In the genomic region with DNA sequence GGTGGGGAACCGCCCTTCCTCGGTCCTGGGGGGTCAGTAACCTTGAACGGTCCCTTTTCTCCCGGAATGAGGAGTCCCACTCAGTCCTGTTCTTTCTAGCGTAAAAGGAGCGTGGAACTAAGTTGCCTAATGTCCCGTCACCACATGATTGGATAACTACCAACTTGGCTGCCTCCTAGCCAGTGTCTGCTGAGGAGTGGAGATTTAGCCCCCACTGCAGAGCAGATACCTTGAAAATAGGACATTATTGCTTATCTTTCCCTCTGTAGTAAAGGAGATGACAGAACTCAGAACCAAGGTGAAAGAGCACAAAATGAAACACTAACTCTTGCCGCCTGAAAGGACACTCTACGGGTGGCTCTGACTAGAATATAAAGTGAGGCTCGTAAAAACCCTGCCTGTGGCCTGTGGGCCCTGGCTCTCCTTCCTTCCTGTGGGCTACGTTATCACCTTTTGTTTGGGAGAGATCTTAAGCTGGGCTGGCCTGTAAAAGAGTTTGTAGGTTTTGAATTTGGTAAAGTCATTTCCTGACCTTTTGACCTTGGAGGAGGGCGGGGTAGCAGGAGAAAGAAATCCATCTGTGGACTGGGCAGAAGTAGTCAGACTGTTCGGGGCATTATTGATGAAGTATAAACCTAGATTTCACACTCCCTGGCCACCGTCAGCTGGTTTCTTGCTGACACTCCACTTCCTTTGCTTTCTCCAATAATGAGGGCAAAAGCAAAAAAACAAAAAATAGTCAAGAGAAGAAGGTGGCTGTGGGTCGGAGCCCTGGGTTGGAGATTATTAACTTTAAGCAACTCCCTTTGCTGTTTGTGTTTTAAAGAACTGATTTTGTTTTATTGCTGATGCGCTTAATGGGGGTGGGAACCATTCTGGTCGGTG, we compare ENCODE assay signal across 8 mouse cellular contexts.
A peak's percentile ranks its signal among the peaks of the same experiment; 100 is the strongest.
DNase-seq lines count a peak whose midpoint lies in the region; ATAC-seq lines count a peak whose summit lies in the region.

No protein-coding gene starts in this region.

- H3K36me3 ChIP-seq in lung, embryonic 15.5 days = no peaks in the 10 kb centered on the region
- H3K36me3 ChIP-seq in liver, embryonic 13.5 days = no peaks in the 10 kb centered on the region
- H3K36me3 ChIP-seq in forebrain, embryonic 14.5 days (ENCODE audit: control insufficient read depth, insufficient read depth, low read length) = no peaks in the 10 kb centered on the region

- H3K27ac ChIP-seq in lung, embryonic 15.5 days = peak overlapping the region; percentile 21; the same call in 1 of the 2 replicates
- H3K27ac ChIP-seq in liver, embryonic 13.5 days = peak overlapping the region; percentile 79
- no peak overlapping the region for H3K27ac ChIP-seq in forebrain, embryonic 14.5 days (ENCODE audit: low read depth, low read length)

- H3K4me2 ChIP-seq in lung, embryonic 15.5 days = no peak overlapping the region
- H3K4me2 ChIP-seq in liver, embryonic 13.5 days = peak overlapping the region; percentile 42
- H3K4me2 ChIP-seq in forebrain, embryonic 14.5 days (ENCODE audit: low read length) = no peak overlapping the region

- H3K4me3 ChIP-seq in lung, embryonic 15.5 days = no peak overlapping the region
- H3K4me3 ChIP-seq in liver, embryonic 13.5 days (replicated peaks) = 0 out of 2 replicates have a peak overlapping the region, but pooled peaks have one; percentile 1
- H3K4me3 ChIP-seq in forebrain, embryonic 14.5 days (ENCODE audit: low read depth, low read length) = no peak overlapping the region

- no peak for DNase-seq in lung, postnatal 4 days
- no peak for DNase-seq in liver, embryonic 13.5 days
- DNase-seq in ovary, adult 18-20 months (ENCODE audit: low spot score) = no peak
- DNase-seq in left cerebral cortex, adult 8-10 months (ENCODE audit: low spot score in 2 of 2) = no peak
- DNase-seq in forebrain, embryonic 14.5 days (ENCODE audit: low spot score) = no peak

- no peaks in the 10 kb centered on the region for H3K27me3 ChIP-seq in lung, embryonic 15.5 days
- no peaks in the 10 kb centered on the region for H3K27me3 ChIP-seq in liver, embryonic 13.5 days
- no peaks in the 10 kb centered on the region for H3K27me3 ChIP-seq in forebrain, embryonic 14.5 days (replicated peaks; ENCODE audit: control insufficient read depth, insufficient read depth, low read length)

- ATAC-seq in lung, embryonic 15.5 days (ENCODE audit: borderline replicate concordance, extremely low read depth, low FRiP score, low TSS enrichment) = peak; percentile 24; the same call in 1 of the 2 replicates
- peak; percentile 63 for ATAC-seq in common myeloid progenitor, adult 5-6 weeks (replicated peaks; ENCODE audit: low read depth, poor library complexity, severe bottlenecking)
- ATAC-seq in hematopoietic stem cell, adult 5-6 weeks (replicated peaks in 1 of 2; ENCODE audit: insufficient read depth in 1 of 2, low FRiP score in 2 of 2, low TSS enrichment in 1 of 2, low read depth in 1 of 2, poor library complexity in 2 of 2, severe bottlenecking in 2 of 2) = peak; percentile 34 to 68
- ATAC-seq in liver, embryonic 13.5 days (ENCODE audit: low read depth) = peak; percentile 37
- no peak for ATAC-seq in forebrain, embryonic 14.5 days

- 32% methylated on average over 17 of the region's 17 CpGs for WGBS in lung, embryonic 15.5 days
- 19% methylated on average over 17 of the region's 17 CpGs for WGBS in liver, embryonic 13.5 days (ENCODE audit: insufficient replicate concordance)
- WGBS in forebrain, embryonic 14.5 days = 36% methylated on average over 17 of the region's 17 CpGs

- H3K4me1 ChIP-seq in lung, embryonic 15.5 days = peaks cover 71% of the 10 kb centered on the region
- H3K4me1 ChIP-seq in liver, embryonic 13.5 days (replicated peaks) = peaks cover 83% of the 10 kb centered on the region
- H3K4me1 ChIP-seq in forebrain, embryonic 14.5 days (ENCODE audit: control insufficient read depth, insufficient read depth, low read length) = peaks cover 10% of the 10 kb centered on the region

- H3K9ac ChIP-seq in lung, embryonic 15.5 days = no peak overlapping the region
- H3K9ac ChIP-seq in liver, embryonic 13.5 days = peak overlapping the region; percentile 33
- H3K9ac ChIP-seq in forebrain, embryonic 14.5 days (ENCODE audit: low read length) = no peak overlapping the region

- H3K9me3 ChIP-seq in lung, embryonic 15.5 days = no peaks in the 10 kb centered on the region
- no peaks in the 10 kb centered on the region for H3K9me3 ChIP-seq in liver, embryonic 13.5 days (replicated peaks)
- H3K9me3 ChIP-seq in forebrain, embryonic 14.5 days (replicated peaks; ENCODE audit: control insufficient read depth, low read length) = no peaks in the 10 kb centered on the region
